Mouse (Mus musculus) limb, embryonic 14.5 days (tissue): ENCODE measurements around the gene Slc27a3. TPM values are rescaled to one million over a fixed set of nuclear protein-coding genes. Genes with fewer than 3 reads are reported as not detected.

Experiments used
- ATAC-seq: fragments of 200-750 bp; cut with Nextera tagmentation; 2 replicates; pipeline ENCODE4 v1.8.0; 2017; ENCODE audit warnings: low read depth, moderate number of reproducible peaks, moderate TSS enrichment; ENCODE audit not compliant: low FRiP score
- DNase-seq: peaks from one replicate; pipeline ENCODE4 v3.0.0-alpha.2; 2015; ENCODE audit warnings: low spot score
- H3K27ac ChIP-seq: fragments of 300-500 bp; sonication (generic); replicated peaks from 2 replicates; pipeline ENCODE4 v1.5.1; 2014; ENCODE audit warnings: low read depth, mild to moderate bottlenecking, low read length, moderate library complexity, mixed read lengths
- H3K27me3 ChIP-seq: fragments of 300-500 bp; sonication (generic); 2 replicates; pipeline ENCODE4 v1.6.1; 2014; ENCODE audit warnings: low read length, mixed read lengths; ENCODE audit not compliant: control insufficient read depth, insufficient read depth
- H3K36me3 ChIP-seq: fragments of 300-500 bp; sonication (generic); 2 replicates; pipeline ENCODE4 v1.6.1; 2014; ENCODE audit warnings: mild to moderate bottlenecking, low read length, moderate library complexity, mixed read lengths; ENCODE audit not compliant: control insufficient read depth, insufficient read depth
- H3K4me1 ChIP-seq: fragments of 300-500 bp; sonication (generic); 2 replicates; pipeline ENCODE4 v1.6.1; 2014; ENCODE audit warnings: antibody characterized with exemption, low read length, mixed read lengths; ENCODE audit not compliant: control insufficient read depth, insufficient read depth
- H3K4me2 ChIP-seq: fragments of 300-500 bp; sonication (generic); replicated peaks from 2 replicates; pipeline ENCODE4 v1.6.1; 2014; ENCODE audit warnings: low read depth, mild to moderate bottlenecking, low read length, moderate library complexity; ENCODE audit not compliant: severe bottlenecking
- H3K4me3 ChIP-seq: fragments of 300-500 bp; sonication (generic); replicated peaks from 2 replicates; pipeline ENCODE4 v1.5.1; 2014; ENCODE audit warnings: low read length
- H3K9ac ChIP-seq: fragments of 300-500 bp; sonication (generic); 2 replicates; pipeline ENCODE4 v1.6.1; 2014; ENCODE audit warnings: mild to moderate bottlenecking, low read depth, low read length, moderate library complexity; ENCODE audit not compliant: severe bottlenecking
- H3K9me3 ChIP-seq: fragments of 300-500 bp; sonication (generic); 2 replicates; pipeline ENCODE4 v1.6.1; 2016; ENCODE audit warnings: low read length; ENCODE audit not compliant: control insufficient read depth
- POLR2A ChIP-seq: fragments of 200-500 bp; IDR thresholded peaks from 2 replicates; pipeline ENCODE4 v1.8.0; 2012; ENCODE audit warnings: inconsistent platforms, mild to moderate bottlenecking, moderate library complexity, borderline replicate concordance; ENCODE audit not compliant: insufficient read depth, insufficient read length; ENCODE audit errors: extremely low read depth
- WGBS: fragments of 180-500 bp; shearing (Covaris S2); extraction: QIAGEN DNeasy Blood & Tissue Kit; methylation state at CpG from one replicate; pipeline ENCODE4 v1.1.7; 2014; 5-methylcytosine and 5-hydroxymethylcytosine counted together
- polyA plus RNA-seq, 2 experiments: library from polyadenylated mRNA; depleted of rRNA in 1 of 2; stranded (reverse) in 1 of 2; unstranded in 1 of 2; fragments of >200 nt; fragmentation: Nextera tagmentation in 1 of 2; extraction: Ambion mirVana in 1 of 2; gene quantifications; 2 replicates each; pipeline versions ENCODE4 v1.2.1 to v1.2.3; 2012 to 2014

Gene Slc27a3
- polyA plus RNA-seq, 2 experiments: 30.5 to 64.7 TPM

DNA sequence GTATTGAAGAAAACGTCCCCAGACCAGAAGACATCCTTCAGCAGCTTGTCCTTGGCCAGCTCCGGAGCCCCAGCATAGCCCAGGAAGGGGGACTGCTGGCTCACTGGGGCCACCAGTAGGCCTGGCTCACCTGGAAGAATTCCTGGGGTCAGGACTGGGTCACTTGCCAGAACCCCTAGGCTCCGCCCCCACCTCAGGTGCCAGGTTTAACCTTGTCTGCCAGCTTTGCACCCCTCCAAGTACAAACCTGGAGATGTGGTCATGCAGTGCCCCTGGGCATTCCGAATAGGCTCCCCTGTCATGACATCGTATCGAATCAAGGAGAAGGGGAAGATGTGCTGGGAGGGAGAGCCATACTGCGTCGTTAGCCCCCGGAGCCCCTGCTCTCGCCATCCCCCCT lies 2.9 kb downstream of the Slc27a3 start:
- peak overlapping the region; percentile 91; the same call in 1 of the 2 replicates for H3K4me2 ChIP-seq
- H3K9me3 ChIP-seq: no peaks in the 10 kb centered on the region
- no peak for DNase-seq
- H3K4me1 ChIP-seq: peaks cover 34% of the 10 kb centered on the region
- ATAC-seq: no peak
- WGBS: 88% methylated on average over 10 of the region's 10 CpGs
- H3K27me3 ChIP-seq: no peaks in the 10 kb centered on the region
- no peak overlapping the region for H3K4me3 ChIP-seq
- no peak overlapping the region for H3K27ac ChIP-seq
- no peak overlapping the region for H3K9ac ChIP-seq
- H3K36me3 ChIP-seq: peaks cover 43% of the 10 kb centered on the region
- no peak for TF ChIP-seq POLR2A

DNA sequence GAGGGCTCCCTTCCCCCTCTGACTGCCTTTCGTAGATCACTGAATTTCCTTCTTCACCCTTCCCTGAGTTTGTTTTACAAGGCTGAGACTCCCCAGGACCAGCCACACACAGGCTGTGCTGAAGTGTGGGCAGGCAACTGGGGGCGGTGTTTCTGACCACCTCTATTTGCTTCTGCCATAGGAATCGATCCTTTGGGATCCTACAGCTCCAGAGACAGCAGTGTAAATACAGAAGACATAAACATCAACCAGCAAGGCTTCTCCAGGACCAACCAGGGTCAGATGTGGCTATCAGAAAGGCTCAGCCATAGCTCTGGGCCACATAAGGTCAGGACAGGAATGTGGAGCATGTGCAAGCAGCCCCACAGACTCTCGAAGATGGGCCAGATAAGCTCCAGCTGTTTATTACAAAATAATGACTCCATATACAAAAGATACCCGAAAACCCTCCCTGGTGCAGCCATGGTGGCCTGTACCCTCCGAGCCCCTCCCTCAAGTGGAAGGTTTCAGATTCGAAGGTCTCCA lies 4.8 kb downstream of the Slc27a3 start:
- Histone ChIP-seq H3K27ac (no peak overlapping the region), H3K4me2 (no peak overlapping the region), H3K36me3 (peaks cover 35% of the 10 kb centered on the region), H3K4me3 (no peak overlapping the region), H3K4me1 (peaks cover 21% of the 10 kb centered on the region), H3K9ac (no peak overlapping the region), H3K9me3 (no peaks in the 10 kb centered on the region), H3K27me3 (no peaks in the 10 kb centered on the region)
- no peak for ATAC-seq
- DNase-seq: no peak
- TF ChIP-seq POLR2A: no peak
- 65% methylated on average over 7 of the region's 7 CpGs for whole genome bisulfite sequencing

DNA sequence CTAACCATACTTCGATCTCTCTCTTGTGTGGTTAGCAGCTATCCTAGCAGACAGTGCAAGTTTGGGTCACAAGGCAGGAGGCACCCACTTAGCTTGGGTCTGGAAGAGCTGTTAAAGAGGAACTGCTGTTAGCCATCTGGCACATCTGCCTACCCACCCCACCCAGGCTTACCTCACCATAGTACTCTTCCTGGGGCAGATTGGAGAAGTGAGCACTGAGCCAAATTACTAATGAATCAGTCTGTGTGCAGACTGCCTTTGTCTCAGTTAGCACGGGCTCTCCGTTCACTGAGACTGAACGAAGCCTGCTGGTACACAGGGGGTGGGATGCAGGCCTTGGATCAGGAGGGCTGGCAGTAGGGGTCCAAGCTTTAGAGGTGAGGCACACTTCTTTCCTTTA lies 6.0 kb downstream of the Slc27a3 start:
- Histone ChIP-seq H3K9ac (no peak overlapping the region), H3K4me1 (peaks cover 18% of the 10 kb centered on the region), H3K9me3 (no peaks in the 10 kb centered on the region), H3K27ac (no peak overlapping the region), H3K27me3 (no peaks in the 10 kb centered on the region), H3K4me2 (no peak overlapping the region), H3K36me3 (peaks cover 35% of the 10 kb centered on the region), H3K4me3 (no peak overlapping the region)
- 86% methylated on average over 4 of the region's 4 CpGs for WGBS
- no peak for TF ChIP-seq POLR2A
- ATAC-seq (no peak), DNase-seq (no peak)

DNA sequence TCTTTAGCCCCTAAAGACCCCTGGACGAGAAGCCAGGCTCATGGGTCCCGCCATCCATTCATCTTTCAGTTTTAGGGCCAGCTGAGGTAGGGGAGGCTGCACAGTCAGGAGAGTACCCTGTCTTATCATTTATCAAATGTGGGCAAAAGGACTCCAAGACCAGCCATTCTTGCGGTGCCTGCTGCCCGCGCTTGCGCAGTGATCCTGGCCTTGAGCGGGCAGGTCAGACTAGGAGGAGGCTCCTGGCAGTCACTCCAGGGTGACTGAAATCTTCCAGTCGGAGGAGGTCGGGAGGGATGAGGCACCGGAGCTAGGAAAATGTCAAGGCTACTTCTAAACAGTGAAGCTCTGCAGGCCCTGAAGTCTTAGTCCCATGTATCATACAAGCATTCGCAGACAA lies 8.0 kb downstream of the Slc27a3 start:
- ATAC-seq: no peak
- Histone ChIP-seq H3K36me3 (peaks cover 30% of the 10 kb centered on the region), H3K4me2 (no peak overlapping the region)

DNA sequence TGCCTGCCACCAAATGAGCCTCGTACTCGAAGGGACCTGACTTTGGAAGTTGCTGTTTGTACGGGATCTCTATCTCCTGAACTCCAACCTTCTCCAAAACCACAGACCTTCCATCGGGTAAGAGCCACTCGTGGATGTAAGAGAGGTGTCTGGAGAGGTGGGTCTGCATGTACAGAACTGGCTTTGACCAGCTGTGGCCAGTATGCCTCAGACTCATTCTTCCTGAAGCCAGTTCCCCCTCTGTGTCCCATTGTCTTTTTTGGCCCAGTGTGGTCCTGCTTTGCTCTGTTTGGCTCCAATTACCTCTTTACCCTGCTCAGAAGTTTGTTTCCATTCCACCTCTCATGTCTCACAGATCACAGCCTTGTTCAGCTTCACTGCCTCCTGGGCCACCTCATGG lies 11.2 kb downstream of the Slc27a3 start:
- no peaks in the 10 kb centered on the region for H3K36me3 ChIP-seq
- DNase-seq: no peak
- no peak overlapping the region for H3K4me3 ChIP-seq
- ATAC-seq: no peak
- WGBS: 88% methylated on average over 5 of the region's 5 CpGs
- H3K27me3 ChIP-seq: no peaks in the 10 kb centered on the region
- no peaks in the 10 kb centered on the region for H3K9me3 ChIP-seq
- H3K4me2 ChIP-seq: no peak overlapping the region
- H3K9ac ChIP-seq: no peak overlapping the region
- H3K4me1 ChIP-seq: no peaks in the 10 kb centered on the region
- H3K27ac ChIP-seq: no peak overlapping the region
- no peak for TF ChIP-seq POLR2A

More for the DNA sequence above, 8.0 kb downstream of the Slc27a3 start:
- WGBS: 65% methylated on average over 11 of the region's 11 CpGs
- no peaks in the 10 kb centered on the region for H3K9me3 ChIP-seq
- H3K4me1 ChIP-seq: no peaks in the 10 kb centered on the region
- no peak overlapping the region for H3K9ac ChIP-seq
- H3K4me3 ChIP-seq: no peak overlapping the region
- no peaks in the 10 kb centered on the region for H3K27me3 ChIP-seq
- no peak overlapping the region for H3K27ac ChIP-seq
- no peak for DNase-seq
- no peak for TF ChIP-seq POLR2A

DNA sequence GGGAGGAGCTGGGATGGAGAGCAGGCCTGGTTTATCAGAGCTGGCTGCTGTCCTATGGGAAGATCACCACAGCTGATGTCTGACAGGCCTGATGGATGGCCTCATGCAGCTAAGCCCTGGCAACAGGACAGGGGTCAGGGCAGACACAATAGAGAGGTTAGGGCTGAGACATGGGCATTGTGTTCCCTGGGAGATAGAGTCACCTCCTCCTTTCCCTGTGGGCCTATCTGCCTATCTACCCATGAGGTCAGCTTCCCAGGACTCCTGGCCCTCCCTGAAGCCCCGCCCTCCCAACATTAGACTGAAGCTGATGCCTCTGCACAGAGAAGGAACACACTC lies 13.5 kb downstream of the Slc27a3 start:
- Histone ChIP-seq H3K27ac (no peak overlapping the region), H3K4me3 (no peak overlapping the region), H3K9me3 (no peaks in the 10 kb centered on the region), H3K36me3 (no peaks in the 10 kb centered on the region), H3K9ac (no peak overlapping the region), H3K27me3 (no peaks in the 10 kb centered on the region), H3K4me2 (no peak overlapping the region), H3K4me1 (no peaks in the 10 kb centered on the region)
- no peak for DNase-seq
- 80% methylated on average over 1 of the region's 1 CpGs for WGBS
- no peak for TF ChIP-seq POLR2A
- ATAC-seq: no peak
